21 mouse cellular contexts compared by ENCODE assay signal in genomic region chr19:25358486-25359120, GRCm38 (mm10).
DNase-seq lines count a peak whose midpoint lies in the region; ATAC-seq and TF ChIP-seq lines count a peak whose summit lies in the region.
"Had no signal": no experiment of that assay in that cellular context is flagged by ENCODE, and none has a peak within 500 bp of the region (broad histone marks: within the 10 kb centered on the region; RNA-seq: fewer than 3 reads in every experiment).

No protein-coding gene starts in this region.

- no peak for TF ChIP-seq POLR2A in heart, adult 2 months (IDR thresholded peaks at IDR 0.05; ENCODE audit: insufficient read depth, low read depth, low read length)
- TF ChIP-seq POLR2A in limb, embryonic 14.5 days (IDR thresholded peaks at IDR 0.05; ENCODE audit: borderline replicate concordance, extremely low read depth, insufficient read depth, insufficient read length), result no peak

- no peaks in the 10 kb centered on the region for H3K9me3 ChIP-seq in limb, embryonic 14.5 days (ENCODE audit: control insufficient read depth, low read length)
- H3K9me3 ChIP-seq: forebrain, embryonic 12.5 days; heart, embryonic 12.5 days; hindbrain, embryonic 10.5 days; limb, embryonic 12.5 days; liver, embryonic 13.5 days had no signal

- peaks cover 12% of the 10 kb centered on the region for H3K4me1 ChIP-seq in heart, adult 2 months (ENCODE audit: control insufficient read depth, insufficient read depth, low read length)
- H3K4me1 ChIP-seq in limb, embryonic 14.5 days (ENCODE audit: control insufficient read depth, insufficient read depth, low read length), result peaks cover 36% of the 10 kb centered on the region

- DNase-seq in adrenal gland, adult 2 months, result peak; percentile 42
- no peak for DNase-seq in adrenal gland, adult 18-20 months (ENCODE audit: low spot score in 2 of 2)
- no peak for DNase-seq in heart, adult 2 months
- DNase-seq in heart, adult 18-20 months, result no peak
- DNase-seq in kidney, postnatal 14 days, result peak; percentile 55
- no peak for DNase-seq in kidney, adult 9 months
- DNase-seq in limb, embryonic 14.5 days (ENCODE audit: low spot score), result no peak
- no peak for DNase-seq in thymus, postnatal 36 days
- DNase-seq: gastrocnemius, postnatal 10 days; kidney, adult 18-20 months; liver, embryonic 13.5 days; lung, embryonic 14.5 days; lung, postnatal 36 days; right cerebral cortex, postnatal 25 days; thymus, adult 2 months had no signal

- no peak overlapping the region for H3K4me3 ChIP-seq in heart, adult 2 months
- H3K4me3 ChIP-seq in limb, embryonic 14.5 days (replicated peaks; ENCODE audit: low read length), result no peak overlapping the region
- H3K4me3 ChIP-seq: forebrain, embryonic 12.5 days; heart, embryonic 12.5 days; hindbrain, embryonic 10.5 days; limb, embryonic 12.5 days; liver, embryonic 13.5 days had no signal

- peak overlapping the region; percentile 17; the same call in 1 of the 2 replicates for H3K27ac ChIP-seq in heart, adult 2 months
- no peak overlapping the region; the same call in 1 of the 2 replicates for H3K27ac ChIP-seq in limb, embryonic 14.5 days (replicated peaks; ENCODE audit: low read depth, low read length)
- H3K27ac ChIP-seq: forebrain, embryonic 12.5 days; hindbrain, embryonic 10.5 days; limb, embryonic 12.5 days; liver, embryonic 13.5 days had no signal

- no peaks in the 10 kb centered on the region for H3K36me3 ChIP-seq in heart, adult 2 months (ENCODE audit: control insufficient read depth, insufficient read depth, low read length)
- H3K36me3 ChIP-seq in limb, embryonic 14.5 days (ENCODE audit: control insufficient read depth, insufficient read depth, low read length), result no peaks in the 10 kb centered on the region
- H3K36me3 ChIP-seq: forebrain, embryonic 12.5 days; G1E; heart, embryonic 12.5 days; hindbrain, embryonic 10.5 days; limb, embryonic 12.5 days; liver, embryonic 13.5 days had no signal

- TF ChIP-seq EP300 in heart, adult 2 months (IDR thresholded peaks at IDR 0.05; ENCODE audit: insufficient read depth, low read depth, low read length), result no peak

- 0 out of 2 replicates have a peak overlapping the region, but pooled peaks have one; percentile 3 for H3K4me2 ChIP-seq in limb, embryonic 14.5 days (replicated peaks; ENCODE audit: low read depth, low read length, severe bottlenecking)
- H3K4me2 ChIP-seq: forebrain, embryonic 12.5 days; heart, embryonic 12.5 days; limb, embryonic 12.5 days; liver, embryonic 13.5 days; lung, embryonic 14.5 days had no signal

- whole genome bisulfite sequencing in heart, adult 2 months, result 32% methylated on average over 8 of the region's 8 CpGs
- 51% methylated on average over 8 of the region's 8 CpGs for WGBS in limb, embryonic 14.5 days

- intact Hi-C loops in heart, adult 2 months (cut with DNase I), result no loop called here

- no peak for TF ChIP-seq CTCF in heart, adult 2 months (IDR thresholded peaks at IDR 0.05)

- H3K27me3 ChIP-seq in heart, adult 2 months (ENCODE audit: control insufficient read depth, insufficient read depth, low read length), result no peaks in the 10 kb centered on the region
- no peaks in the 10 kb centered on the region for H3K27me3 ChIP-seq in limb, embryonic 14.5 days (ENCODE audit: control insufficient read depth, insufficient read depth, low read length)
- H3K27me3 ChIP-seq: forebrain, embryonic 12.5 days; heart, embryonic 12.5 days; limb, embryonic 12.5 days had no signal

- no peaks in the 10 kb centered on the region for H3K79me2 ChIP-seq in heart, adult 2 months (replicated peaks; ENCODE audit: control insufficient read depth, insufficient read depth, low read length)

- H3K9ac ChIP-seq in heart, adult 2 months (ENCODE audit: low read depth, low read length), result no peak overlapping the region
- no peak overlapping the region for H3K9ac ChIP-seq in limb, embryonic 14.5 days (ENCODE audit: low read depth, low read length, severe bottlenecking)
- H3K9ac ChIP-seq: forebrain, embryonic 12.5 days; heart, embryonic 12.5 days; limb, embryonic 12.5 days; liver, embryonic 13.5 days; lung, embryonic 14.5 days had no signal

- ATAC-seq in limb, embryonic 14.5 days (ENCODE audit: low FRiP score, low read depth), result no peak
- ATAC-seq: activated CD4-positive, CD25-positive, alpha-beta regulatory T cell, adult 4 months had no signal

Comparison
In these comparisons a context has a peak if more than half of its experiments do, and no peak if none do; other contexts are left out.
1. DNase-seq: peak in adrenal gland, adult 2 months (single experiment) and kidney, postnatal 14 days (single experiment); none in adrenal gland, adult 18-20 months (0 of 2), heart, adult 2 months (0 of 2), heart, adult 18-20 months (0 of 2), kidney, adult 9 months (single experiment), limb, embryonic 14.5 days (single experiment) and thymus, postnatal 36 days (0 of 2).